In genomic region chr10:43574956-43575355, GRCm38 (mm10) we compare ENCODE assay signal across 10 mouse cellular contexts. TPM values are rescaled to one million over a fixed set of nuclear protein-coding genes. Genes with fewer than 3 reads are reported as not detected.
DNase-seq lines count a peak whose midpoint lies in the region; ATAC-seq lines count a peak whose summit lies in the region.
"Had no signal": no experiment of that assay in that cellular context is flagged by ENCODE, and none has a peak within 500 bp of the region (broad histone marks: within the 10 kb centered on the region; RNA-seq: fewer than 3 reads in every experiment).

No protein-coding gene starts in this region.

- ATAC-seq in intestine, embryonic 14.5 days (replicated peaks; ENCODE audit: low FRiP score, low TSS enrichment, low read depth), result no peak
- ATAC-seq in intestine, embryonic 15.5 days, result no peak

- no peak overlapping the region for H3K4me3 ChIP-seq in intestine, embryonic 14.5 days (ENCODE audit: low read depth, low read length)
- no peak overlapping the region for H3K4me3 ChIP-seq in intestine, embryonic 15.5 days (replicated peaks)
- H3K4me3 ChIP-seq: embryonic facial prominence, embryonic 15.5 days; stomach, embryonic 15.5 days had no signal

- no peak overlapping the region for H3K27ac ChIP-seq in intestine, embryonic 14.5 days (ENCODE audit: low read depth)
- H3K27ac ChIP-seq in intestine, embryonic 15.5 days, result no peak overlapping the region
- H3K27ac ChIP-seq: embryonic facial prominence, embryonic 15.5 days; stomach, embryonic 15.5 days had no signal

- 0 out of 2 replicates have a peak, but pooled peaks cover 4% of the 10 kb centered on the region for H3K4me1 ChIP-seq in intestine, embryonic 14.5 days (replicated peaks; ENCODE audit: control insufficient read depth, insufficient read depth, low read length)
- H3K4me1 ChIP-seq in intestine, embryonic 15.5 days (replicated peaks), result no peaks in the 10 kb centered on the region

- no peak overlapping the region for H3K4me2 ChIP-seq in intestine, embryonic 14.5 days (ENCODE audit: low read length)
- no peak overlapping the region for H3K4me2 ChIP-seq in intestine, embryonic 15.5 days (replicated peaks)
- H3K4me2 ChIP-seq: embryonic facial prominence, embryonic 15.5 days; stomach, embryonic 15.5 days had no signal

- H3K9ac ChIP-seq in intestine, embryonic 14.5 days (ENCODE audit: low read length), result no peak overlapping the region
- H3K9ac ChIP-seq in intestine, embryonic 15.5 days, result no peak overlapping the region
- H3K9ac ChIP-seq: embryonic facial prominence, embryonic 15.5 days; stomach, embryonic 15.5 days had no signal

- no peaks in the 10 kb centered on the region for H3K27me3 ChIP-seq in intestine, embryonic 14.5 days (replicated peaks; ENCODE audit: control insufficient read depth, insufficient read depth, low read length)
- H3K27me3 ChIP-seq in intestine, embryonic 15.5 days (replicated peaks), result no peaks in the 10 kb centered on the region
- H3K27me3 ChIP-seq: stomach, embryonic 15.5 days had no signal

- 1% methylated on average over 3 of the region's 3 CpGs for WGBS in intestine, embryonic 14.5 days
- 0% methylated on average over 3 of the region's 3 CpGs for WGBS in intestine, embryonic 15.5 days

- DNase-seq in intestine, embryonic 14.5 days (ENCODE audit: low spot score), result peak; percentile 95
- DNase-seq in adrenal gland, postnatal 10 days, result peak; percentile 89
- DNase-seq in embryo, embryonic 11.5 days (ENCODE audit: low read depth, low spot score), result peak; percentile 71
- DNase-seq in heart, postnatal 36 days, result peak; percentile 71 to 88
- DNase-seq in left cerebral cortex, postnatal 36 days (ENCODE audit: low spot score in 2 of 2), result peak; percentile 49 to 71
- peak; percentile 81 for DNase-seq in ovary, postnatal 14 days (ENCODE audit: low spot score)
- DNase-seq in thymus, postnatal 10 days (ENCODE audit: low spot score in 2 of 2), result peak; percentile 58 to 82

- peaks cover 6% of the 10 kb centered on the region; the same call in 1 of the 2 replicates for H3K9me3 ChIP-seq in intestine, embryonic 14.5 days (ENCODE audit: control insufficient read depth, low read length)
- peaks cover 4% of the 10 kb centered on the region; the same call in 1 of the 2 replicates for H3K9me3 ChIP-seq in intestine, embryonic 15.5 days
- H3K9me3 ChIP-seq: stomach, embryonic 15.5 days had no signal

- no peaks in the 10 kb centered on the region for H3K36me3 ChIP-seq in intestine, embryonic 14.5 days (ENCODE audit: control insufficient read depth, insufficient read depth, low read length)
- no peaks in the 10 kb centered on the region for H3K36me3 ChIP-seq in intestine, embryonic 15.5 days
- H3K36me3 ChIP-seq: embryonic facial prominence, embryonic 15.5 days; stomach, embryonic 15.5 days had no signal

- intact Hi-C loops in heart, postnatal 36 days (cut with DNase I), result loop anchor here (1.0 to 2.0 kb wide), 3 partner anchors 295 to 496 kb away; no protein-coding TSS in a partner anchor
- intact Hi-C loops in left cerebral cortex, postnatal 36 days (cut with DNase I), result loop anchor here (1.0 to 10.0 kb wide), 2 partner anchors 150 to 344 kb away; no protein-coding TSS in a partner anchor

RNA-seq across cellular contexts. Expression of gene Cd24a, which starts 3.1 kb away (rescaled TPM):
- polyA plus RNA-seq in intestine, embryonic 14.5 days (2014; fragmentation: Nextera tagmentation; extraction: Ambion mirVana), result 254 and 287 TPM in 2 replicates
- polyA plus RNA-seq in intestine, embryonic 15.5 days (2015; fragmentation: Nextera tagmentation; extraction: Ambion mirVana), result 189 and 204 TPM in 2 replicates
- total RNA-seq in adrenal gland, postnatal 10 days (2021), result 10 to 100 TPM; 59.7 to 91.7 TPM
- total RNA-seq in heart, postnatal 36 days (2021), result 1 to 10 TPM; 6.6 to 8.1 TPM
- total RNA-seq in left cerebral cortex, postnatal 36 days (2021), result 1 to 10 TPM; 8.3 to 9.0 TPM

RNA-seq across cellular contexts. Expression of gene 1700021F05Rik, which starts 34.2 kb away (rescaled TPM):
- 61.4 and 65.9 TPM in 2 replicates for polyA plus RNA-seq in intestine, embryonic 14.5 days (2014; fragmentation: Nextera tagmentation; extraction: Ambion mirVana)
- 77.0 and 77.4 TPM in 2 replicates for polyA plus RNA-seq in intestine, embryonic 15.5 days (2015; fragmentation: Nextera tagmentation; extraction: Ambion mirVana)
- total RNA-seq in adrenal gland, postnatal 10 days (2021), result 100 to 1,000 TPM in 1 of 2 experiments, 10 to 100 TPM in 1; 94.1 to 111 TPM
- 100 to 1,000 TPM; 113 to 120 TPM for total RNA-seq in heart, postnatal 36 days (2021)
- 10 to 100 TPM; 38.7 to 39.9 TPM for total RNA-seq in left cerebral cortex, postnatal 36 days (2021)

RNA-seq across cellular contexts. Expression of gene Gm9803, which starts 51.1 kb away (rescaled TPM):
- polyA plus RNA-seq in intestine, embryonic 14.5 days (2014; fragmentation: Nextera tagmentation; extraction: Ambion mirVana), result 7.8 and 19.0 TPM in 2 replicates
- polyA plus RNA-seq in intestine, embryonic 15.5 days (2015; fragmentation: Nextera tagmentation; extraction: Ambion mirVana), result 11.9 and 12.6 TPM in 2 replicates
- total RNA-seq in adrenal gland, postnatal 10 days (2021), result 10 to 100 TPM; 18.7 to 26.3 TPM
- 10 to 100 TPM in 1 of 2 experiments, 1 to 10 TPM in 1; 9.6 to 17.4 TPM for total RNA-seq in heart, postnatal 36 days (2021)
- 10 to 100 TPM in 1 of 2 experiments, not detected in 1; 12.2 TPM for total RNA-seq in left cerebral cortex, postnatal 36 days (2021)

Comparison
In these comparisons a context has a peak if more than half of its experiments do, and no peak if none do; other contexts are left out.
1. RNA of gene Cd24a, which starts 3.1 kb away (total RNA-seq): 59.7 to 91.7 TPM in adrenal gland, postnatal 10 days; 8.3 to 9.0 TPM in left cerebral cortex, postnatal 36 days and 6.6 to 8.1 TPM in heart, postnatal 36 days; every median in the first group is over 4 times any median in the second.
2. Peak in every context shown above with its lines, with median percentiles within 50 percentile points of each other: DNase-seq.